Mouse (Mus musculus) ovary, postnatal 14 days (tissue): ENCODE measurements around the gene Svop.

Experiments used
- DNase-seq: peaks from one replicate; pipeline ENCODE4 v3.0.0; 2022; ENCODE audit warnings: low spot score

Svop gene

GRCm38 (mm10) chr5:114091057-114091807 lies at the start of gene Svop:
Gene Svop, minus strand, starts transcription at chr5:114091570.
- DNase-seq = peak; percentile 74

GRCm38 (mm10) chr5:114139175-114139574 lies 47.8 kb upstream of the Svop start:
- DNase-seq = peak; percentile 74

DNA sequence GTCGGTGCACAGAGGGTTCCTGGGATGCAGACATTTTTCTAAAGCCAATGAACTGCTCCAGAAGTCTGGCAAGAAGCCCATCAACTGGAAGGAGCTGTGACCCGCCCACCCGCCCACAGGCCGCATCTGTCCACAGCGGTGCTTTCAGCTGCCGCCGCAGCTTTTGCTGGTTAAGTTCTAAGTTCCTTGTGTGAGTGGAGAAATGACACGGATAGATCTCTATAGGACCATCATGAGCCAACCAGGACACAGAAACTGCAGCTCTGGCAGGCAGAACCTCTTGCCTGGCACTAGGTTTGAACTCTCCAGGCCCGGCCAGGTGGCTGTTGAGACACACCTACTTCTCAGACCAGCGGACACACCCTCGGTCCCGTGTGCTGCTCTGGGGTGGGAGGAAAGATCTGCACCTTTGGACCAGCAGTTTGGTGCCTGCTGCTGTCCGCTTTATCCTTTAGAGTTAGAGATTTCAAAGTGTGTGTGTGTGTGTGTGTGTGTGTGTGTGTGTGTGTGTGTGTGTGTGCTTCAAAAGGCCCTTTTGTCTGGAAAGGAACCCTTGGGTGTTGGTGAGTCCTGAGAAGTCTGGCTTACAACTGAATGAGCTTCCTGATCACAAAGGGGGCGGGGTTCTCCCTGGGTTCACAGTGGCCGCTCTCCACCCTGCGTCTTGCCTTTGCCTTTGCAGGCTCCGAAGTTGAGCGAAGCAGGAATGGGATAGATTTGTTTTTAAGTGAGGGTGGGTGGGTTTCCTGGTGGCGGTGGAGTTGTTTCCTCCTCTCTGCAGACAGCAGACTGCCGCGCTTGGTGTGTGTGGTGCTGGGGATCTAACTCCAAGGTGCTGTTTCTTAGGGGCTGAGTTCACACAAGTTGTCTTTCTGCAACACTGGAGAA lies 47.2 kb upstream of the Svop start:
- no peak for DNase-seq

GRCm38 (mm10) chr5:114137481-114138276 lies 46.3 kb upstream of the Svop start:
- DNase-seq = no peak

GRCm38 (mm10) chr5:114135516-114135915 lies 44.1 kb upstream of the Svop start:
- DNase-seq = no peak

DNA sequence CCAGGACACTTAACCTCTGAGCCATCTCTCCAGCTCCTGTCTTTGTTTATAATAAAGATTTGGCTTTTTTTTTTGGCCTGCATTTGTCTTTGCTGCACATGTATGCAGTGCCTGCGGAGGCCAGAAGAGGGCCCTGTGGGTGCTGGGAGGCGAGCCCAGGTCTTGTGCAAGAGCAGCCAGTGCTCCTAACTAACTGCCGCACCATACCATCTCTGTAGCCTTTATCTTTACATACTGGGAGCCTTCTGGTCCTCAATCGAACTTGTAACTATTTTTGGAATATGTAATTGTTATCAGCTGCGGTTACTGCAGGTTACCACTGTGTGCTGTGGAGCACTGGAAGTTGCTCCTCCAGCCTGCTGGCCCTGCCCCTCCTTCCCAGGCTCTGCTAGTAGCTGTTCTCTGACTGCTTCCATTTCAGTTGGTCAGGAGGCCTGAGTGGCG lies 42.7 kb upstream of the Svop start:
- DNase-seq = peak; percentile 60

DNA sequence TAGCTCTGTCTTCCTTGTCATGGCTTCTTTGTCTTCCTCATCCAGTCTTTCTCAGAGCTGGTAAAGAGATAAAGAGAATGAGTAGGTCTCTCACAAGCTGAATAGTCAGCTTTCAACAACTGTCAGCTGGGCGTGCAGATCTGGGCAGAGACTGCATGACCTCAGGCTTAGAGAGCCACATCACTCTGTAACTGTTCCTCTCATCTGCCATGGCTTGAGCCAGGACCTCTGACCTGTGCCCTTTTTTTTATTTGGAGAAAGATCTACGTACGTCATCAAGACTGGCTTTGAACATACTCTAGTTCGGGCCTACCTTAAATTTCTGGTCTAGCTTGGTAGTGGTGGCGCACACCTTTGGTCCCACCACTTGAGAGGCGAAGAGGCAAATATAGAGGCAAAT lies 41.5 kb upstream of the Svop start:
- no peak for DNase-seq

GRCm38 (mm10) chr5:114131521-114131840 lies 40.1 kb upstream of the Svop start:
- DNase-seq = peak; percentile 44

GRCm38 (mm10) chr5:114130698-114131520 lies 39.5 kb upstream of the Svop start:
- DNase-seq = peak; percentile 91

DNA sequence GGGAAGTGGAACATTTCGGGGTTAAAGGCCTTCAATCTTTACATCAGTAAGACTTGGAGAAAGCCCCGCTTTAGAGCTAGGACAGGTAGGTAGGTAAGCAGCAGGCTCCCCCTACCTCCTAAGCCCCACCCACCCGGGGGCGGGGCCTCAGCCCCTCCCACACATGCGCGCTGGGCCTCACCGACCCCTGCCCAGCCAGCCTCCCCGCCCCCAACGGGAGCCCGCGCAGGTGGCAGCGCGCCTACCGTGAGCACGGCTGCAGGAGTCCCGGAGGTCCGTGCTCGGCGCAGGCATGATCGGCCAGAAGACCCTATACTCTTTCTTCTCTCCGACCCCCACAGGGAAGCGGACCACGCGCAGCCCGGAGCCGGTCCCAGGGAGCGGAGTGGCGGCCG lies 38.8 kb upstream of the Svop start, which contains the start of gene Ung:
Gene Ung, plus strand, starts transcription at position 176 of the 395 bp plus-strand sequence.
- no peak for DNase-seq

- no peak for DNase-seq
These were observed 38.3 kb upstream of the Svop start for GRCm38 (mm10) chr5:114129550-114130210.

DNA sequence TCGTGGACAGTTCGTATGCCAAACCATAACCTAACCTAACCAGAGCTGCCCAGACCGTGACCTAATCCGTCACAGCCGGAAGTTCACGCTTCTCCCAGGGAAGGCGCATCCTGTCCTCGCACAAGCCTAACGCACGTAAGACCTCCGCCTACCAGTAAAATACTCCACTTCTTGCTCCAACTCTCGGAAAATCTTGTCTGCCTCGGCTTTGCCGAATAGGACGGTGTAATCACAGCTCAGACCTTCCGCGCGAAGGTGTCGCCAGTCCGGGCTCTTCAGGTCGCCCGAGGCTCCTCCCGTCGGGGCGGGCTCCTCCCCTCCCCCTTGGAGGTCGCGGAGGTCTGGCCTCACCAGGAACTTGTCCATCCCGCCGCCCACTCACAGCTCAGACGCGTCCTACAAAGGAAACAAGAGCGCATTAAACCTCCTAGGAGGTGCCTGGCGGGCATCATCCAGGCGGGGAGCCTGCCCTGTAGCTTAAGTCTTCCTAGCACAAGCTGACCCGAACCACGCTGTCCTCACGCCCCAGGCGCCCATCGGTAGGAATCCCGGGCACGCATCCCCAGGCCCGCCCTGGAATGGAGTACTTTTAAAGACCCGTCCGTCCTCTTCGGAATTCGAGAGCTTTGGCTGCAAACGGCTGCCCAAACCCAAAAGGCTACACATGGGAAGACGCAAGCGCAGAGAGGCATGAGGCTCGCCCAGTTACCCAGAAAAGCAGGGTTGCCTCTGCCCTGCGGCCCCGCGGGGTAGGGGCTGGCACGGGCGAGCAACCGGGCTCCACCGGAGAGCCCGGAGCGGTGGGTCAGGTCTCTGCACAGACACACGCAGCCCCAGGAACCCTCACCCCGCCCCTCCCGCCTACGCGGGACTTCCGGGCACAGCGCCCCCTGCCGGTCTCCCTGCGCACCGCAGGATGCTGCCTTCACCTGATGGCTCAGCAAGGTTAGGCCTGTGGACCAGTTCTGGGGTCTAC lies 36.3 kb upstream of the Svop start, which contains the start of gene Alkbh2:
Gene Alkbh2, minus strand, starts transcription at position 845 of the 976 bp plus-strand sequence.
- DNase-seq = peak; percentile 81

- no peak for DNase-seq
These were observed 35.3 kb upstream of the Svop start for GRCm38 (mm10) chr5:114126499-114127244.

GRCm38 (mm10) chr5:114126008-114126407 lies 34.6 kb upstream of the Svop start:
- DNase-seq = no peak

GRCm38 (mm10) chr5:114119806-114120205 lies 28.4 kb upstream of the Svop start:
- no peak for DNase-seq

- no peak for DNase-seq
These were observed 25.2 kb upstream of the Svop start for GRCm38 (mm10) chr5:114116586-114116985.

DNA sequence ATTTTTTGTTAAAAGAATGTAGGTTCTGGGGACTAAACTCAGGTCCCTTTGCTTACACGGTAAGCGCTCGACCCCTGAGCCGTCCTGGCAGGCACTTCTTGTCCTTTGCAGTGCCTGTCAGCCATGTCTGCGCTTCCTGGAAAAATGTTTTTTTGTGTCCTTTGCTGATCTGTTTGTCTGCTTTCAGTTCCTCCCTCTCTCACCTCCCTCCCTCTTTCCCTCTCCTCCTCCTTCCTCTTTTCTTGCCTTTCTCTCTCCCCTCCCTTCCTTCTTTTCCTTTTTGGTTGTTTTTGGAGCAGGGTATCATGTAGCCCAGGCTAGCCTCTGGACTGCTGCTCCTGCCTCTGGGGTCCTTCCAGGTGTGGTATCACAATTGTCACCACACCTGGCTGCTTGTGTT lies 23.7 kb upstream of the Svop start:
- DNase-seq = no peak

GRCm38 (mm10) chr5:114113334-114113733 lies 22.0 kb upstream of the Svop start:
- DNase-seq = no peak
